Mouse (Mus musculus) layer of hippocampus, adult 9-11 months (tissue): Measurements from ENCODE around the gene Gm21962.
"Not testable (repeated sequence)": the region's sequence is repeated elsewhere in the genome, so short reads cannot be mapped to it uniquely, and the experiment has no call there.

Experiments used
- DNase-seq: peaks from one replicate; pipeline ENCODE4 v3.0.0; 2022

Gene Gm21962

GRCm38 (mm10) chr3:137671224-137671623 lies at the start of gene Gm21962:
Gene Gm21962, plus strand, starts transcription at chr3:137671524.
- DNase-seq, result not testable (repeated sequence)

GRCm38 (mm10) chr3:137622091-137622490 lies 49.2 kb upstream of the Gm21962 start:
- DNase-seq, result no peak

- no peak for DNase-seq
Observed at GRCm38 (mm10) chr3:137622895-137623580, 48.3 kb upstream of the Gm21962 start.

- no peak for DNase-seq
Observed at GRCm38 (mm10) chr3:137623581-137624362, 47.6 kb upstream of the Gm21962 start.

- no peak for DNase-seq
Observed at GRCm38 (mm10) chr3:137625054-137625453, 46.3 kb upstream of the Gm21962 start.

GRCm38 (mm10) chr3:137633726-137634125 lies 37.6 kb upstream of the Gm21962 start:
- DNase-seq, result peak; percentile 16

GRCm38 (mm10) chr3:137636571-137636970 lies 34.8 kb upstream of the Gm21962 start:
- DNase-seq, result no peak

GRCm38 (mm10) chr3:137641238-137641637 lies 30.1 kb upstream of the Gm21962 start:
- no peak for DNase-seq

GRCm38 (mm10) chr3:137642137-137642536 lies 29.2 kb upstream of the Gm21962 start:
- no peak for DNase-seq

GRCm38 (mm10) chr3:137642568-137642967 lies 28.8 kb upstream of the Gm21962 start:
- DNase-seq, result no peak

- no peak for DNase-seq
Observed at GRCm38 (mm10) chr3:137644081-137644480, 27.2 kb upstream of the Gm21962 start.

- DNase-seq, result no peak
Observed at GRCm38 (mm10) chr3:137644947-137645346, 26.4 kb upstream of the Gm21962 start.

GRCm38 (mm10) chr3:137647427-137648100 lies 23.8 kb upstream of the Gm21962 start:
- DNase-seq, result peak; percentile 58

- DNase-seq, result no peak
Observed at GRCm38 (mm10) chr3:137649112-137649511, 22.2 kb upstream of the Gm21962 start.

- DNase-seq, result no peak
Observed at GRCm38 (mm10) chr3:137652853-137653252, 18.5 kb upstream of the Gm21962 start.

- peak; percentile 55 for DNase-seq
Observed at GRCm38 (mm10) chr3:137680923-137681322, 9.6 kb downstream of the Gm21962 start.

- peak; percentile 71 for DNase-seq
Observed at GRCm38 (mm10) chr3:137682911-137683806, 11.8 kb downstream of the Gm21962 start.

GRCm38 (mm10) chr3:137683807-137684403 lies 12.6 kb downstream of the Gm21962 start:
- no peak for DNase-seq

- DNase-seq, result no peak
Observed at GRCm38 (mm10) chr3:137686932-137687331, 15.6 kb downstream of the Gm21962 start.

- no peak for DNase-seq
Observed at GRCm38 (mm10) chr3:137691503-137691902, 20.2 kb downstream of the Gm21962 start.

- no peak for DNase-seq
Observed at GRCm38 (mm10) chr3:137715946-137716345, 44.6 kb downstream of the Gm21962 start.

GRCm38 (mm10) chr3:137716573-137717157 lies 45.3 kb downstream of the Gm21962 start:
- DNase-seq, result no peak
